Mouse (Mus musculus) liver, adult 2 months (tissue): ENCODE measurements at regions not wholly inside any gene's neighbourhood (a gene's known extent, or its start where the extent isn't known, plus 50 kb on each side); places are given as distances from the start of the nearest gene placed in this dataset.

Experiments
- DNase-seq: peaks from one replicate; pipeline ENCODE4 v3.0.0-alpha.2; 2011; ENCODE audit warnings: low read depth, low spot score; ENCODE audit errors: extremely low read depth
- H3K27ac ChIP-seq: fragments of 200-500 bp; replicated peaks from 2 replicates; pipeline ENCODE4 v1.5.1; 2012; ENCODE audit warnings: low read depth, mild to moderate bottlenecking, control low read depth, inconsistent platforms, low read length; ENCODE audit not compliant: insufficient read depth
- H3K27me3 ChIP-seq: fragments of 200-500 bp; 2 replicates; pipeline ENCODE4 v1.6.1; 2012; ENCODE audit warnings: mild to moderate bottlenecking, moderate library complexity, low read length, inconsistent platforms; ENCODE audit not compliant: control insufficient read depth, insufficient read depth
- H3K36me3 ChIP-seq: fragments of 200-500 bp; 2 replicates; pipeline ENCODE4 v1.6.1; 2012; ENCODE audit warnings: low read length, inconsistent platforms; ENCODE audit not compliant: control insufficient read depth, insufficient read depth
- H3K4me1 ChIP-seq: fragments of 200-500 bp; 2 replicates; pipeline ENCODE4 v1.6.1; 2011; ENCODE audit warnings: low read length; ENCODE audit not compliant: control insufficient read depth, insufficient read depth
- H3K4me3 ChIP-seq: fragments of 200-500 bp; 2 replicates; pipeline ENCODE4 v1.5.1; 2011; ENCODE audit warnings: low read depth, mild to moderate bottlenecking, control low read depth, low read length, moderate library complexity; ENCODE audit not compliant: insufficient read depth
- H3K79me2 ChIP-seq: fragments of 200-500 bp; 2 replicates; pipeline ENCODE4 v1.6.1; 2012; ENCODE audit warnings: inconsistent platforms, mild to moderate bottlenecking, low read length, moderate library complexity; ENCODE audit not compliant: control insufficient read depth, insufficient read depth
- H3K9ac ChIP-seq: fragments of 200-500 bp; 2 replicates; pipeline ENCODE4 v1.6.1; 2012; ENCODE audit warnings: low read depth, mild to moderate bottlenecking, control low read depth, inconsistent platforms, low read length
- CTCF ChIP-seq: fragments of 200-500 bp; IDR thresholded peaks from 2 replicates; pipeline ENCODE4 v1.5.1; 2011; ENCODE audit warnings: low read depth, low read length, control low read depth
- POLR2A ChIP-seq: fragments of 200-500 bp; IDR thresholded peaks from 2 replicates; pipeline ENCODE4 v1.6.1; 2011; ENCODE audit warnings: low read length, control low read depth; ENCODE audit not compliant: insufficient read depth; ENCODE audit errors: extremely low read depth
- WGBS: fragments of 180-500 bp; shearing (Covaris S2); methylation state at CpG from one replicate; pipeline ENCODE4 v1.1.7; 2018; 5-methylcytosine and 5-hydroxymethylcytosine counted together

DNA sequence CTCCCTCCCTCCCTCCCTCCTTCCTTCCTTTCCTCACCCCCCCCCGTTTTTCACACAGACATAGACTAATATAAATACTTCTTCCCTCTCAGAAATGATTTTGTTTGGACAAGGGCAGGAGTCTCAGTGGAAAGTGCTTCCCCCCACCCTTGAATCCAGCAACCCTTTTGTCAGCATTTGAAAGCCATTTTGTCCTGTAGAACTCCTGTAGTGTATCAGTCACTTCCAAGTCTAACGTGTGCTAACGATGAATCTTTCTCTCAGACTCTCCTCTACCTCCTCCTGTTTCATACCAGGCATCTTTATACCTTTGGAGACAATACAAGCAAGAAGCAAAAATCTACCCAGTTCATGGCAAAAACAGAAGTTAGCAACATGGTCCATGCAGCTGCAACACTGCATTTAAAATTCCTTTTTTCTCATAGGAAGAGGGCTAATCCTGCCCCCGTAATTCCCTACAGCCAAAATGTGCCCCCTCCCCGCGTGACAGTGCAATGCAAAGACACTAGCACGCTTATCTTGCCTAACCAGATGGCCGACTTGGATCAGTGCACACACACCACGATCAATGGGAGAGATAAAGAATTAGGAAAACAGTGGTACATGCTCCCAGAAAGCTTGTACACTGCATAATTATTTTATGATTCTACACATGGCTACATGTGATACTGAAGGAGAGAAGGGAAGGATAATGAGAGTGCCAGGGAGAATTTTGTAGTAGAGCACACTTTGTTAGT, 180.7 kb upstream of the Otx2 start:
- 35% methylated on average over 9 of the region's 9 CpGs for WGBS
- no peak for DNase-seq

DNA sequence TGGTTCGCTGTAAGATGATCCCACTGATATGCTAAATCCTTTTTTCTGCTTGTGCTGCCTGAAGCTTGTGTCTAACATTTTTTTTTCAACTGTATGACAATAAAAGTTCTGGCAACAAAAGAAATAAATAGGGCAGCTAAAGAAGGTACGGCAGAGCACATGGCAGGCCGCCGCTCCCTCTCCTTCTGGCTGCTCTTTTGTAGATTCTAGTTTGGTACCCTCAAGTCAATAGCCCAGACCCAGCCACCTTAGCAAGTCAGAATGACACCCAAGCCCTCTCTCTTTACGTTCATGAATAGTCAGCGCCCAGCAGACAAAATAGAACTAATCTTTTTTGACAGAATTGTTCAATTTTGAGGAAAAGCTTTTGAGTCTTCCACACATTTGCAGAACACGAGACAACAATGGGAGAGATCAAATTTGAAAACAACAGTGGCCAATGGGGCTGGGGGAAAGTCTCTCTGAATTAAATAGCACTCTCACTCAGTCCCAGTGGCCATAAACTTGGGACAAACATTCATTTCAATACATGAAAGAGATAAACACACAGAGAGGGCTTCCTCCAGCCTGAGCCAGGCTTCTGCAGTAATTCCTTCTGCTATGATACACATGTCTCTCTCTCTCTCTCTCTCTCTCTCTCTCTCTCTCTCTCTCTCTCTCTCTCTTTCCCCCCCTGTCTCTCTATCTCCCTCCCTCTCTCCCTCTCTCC, 180.0 kb upstream of the Otx2 start:
- Histone ChIP-seq H3K36me3 (no peaks in the 10 kb centered on the region), H3K4me3 (no peak overlapping the region), H3K27ac (no peak overlapping the region), H3K27me3 (no peaks in the 10 kb centered on the region), H3K4me1 (no peaks in the 10 kb centered on the region), H3K79me2 (no peaks in the 10 kb centered on the region), H3K9ac (no peak overlapping the region)
- 61% methylated on average over 7 of the region's 7 CpGs for WGBS
- no peak for TF ChIP-seq CTCF
- no peak for TF ChIP-seq POLR2A
- DNase-seq = no peak

More for the DNA sequence above, 180.7 kb upstream of the Otx2 start:
- TF ChIP-seq CTCF (no peak), POLR2A (no peak)
- Histone ChIP-seq H3K36me3 (no peaks in the 10 kb centered on the region), H3K27ac (no peak overlapping the region), H3K9ac (no peak overlapping the region), H3K79me2 (no peaks in the 10 kb centered on the region), H3K4me1 (no peaks in the 10 kb centered on the region), H3K4me3 (no peak overlapping the region), H3K27me3 (no peaks in the 10 kb centered on the region)

DNA sequence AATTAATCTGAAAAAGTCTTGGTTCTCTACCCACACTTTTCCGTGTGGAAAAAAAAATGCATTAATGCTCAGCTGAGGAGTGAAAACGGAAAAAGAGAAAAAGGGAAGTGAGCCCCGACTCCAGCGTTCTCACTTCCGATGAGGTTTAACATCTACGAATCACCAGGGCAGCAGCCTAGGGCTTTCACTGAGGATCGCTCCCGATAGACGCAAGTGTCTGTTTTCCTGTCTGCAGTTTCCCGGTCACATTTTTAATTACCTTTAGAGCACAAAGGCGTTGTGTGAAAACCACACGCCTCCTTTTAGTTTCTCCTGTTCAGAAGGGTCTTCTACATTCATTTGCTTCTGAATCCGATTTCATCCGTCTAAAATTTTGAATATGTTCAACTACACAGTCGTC, 179.2 kb upstream of the Otx2 start:
- Histone ChIP-seq H3K79me2 (no peaks in the 10 kb centered on the region), H3K4me1 (no peaks in the 10 kb centered on the region), H3K4me3 (no peak overlapping the region), H3K36me3 (no peaks in the 10 kb centered on the region), H3K27me3 (no peaks in the 10 kb centered on the region), H3K9ac (no peak overlapping the region), H3K27ac (no peak overlapping the region)
- 26% methylated on average over 15 of the region's 15 CpGs for WGBS
- no peak for DNase-seq
- TF ChIP-seq CTCF (no peak), POLR2A (no peak)

DNA sequence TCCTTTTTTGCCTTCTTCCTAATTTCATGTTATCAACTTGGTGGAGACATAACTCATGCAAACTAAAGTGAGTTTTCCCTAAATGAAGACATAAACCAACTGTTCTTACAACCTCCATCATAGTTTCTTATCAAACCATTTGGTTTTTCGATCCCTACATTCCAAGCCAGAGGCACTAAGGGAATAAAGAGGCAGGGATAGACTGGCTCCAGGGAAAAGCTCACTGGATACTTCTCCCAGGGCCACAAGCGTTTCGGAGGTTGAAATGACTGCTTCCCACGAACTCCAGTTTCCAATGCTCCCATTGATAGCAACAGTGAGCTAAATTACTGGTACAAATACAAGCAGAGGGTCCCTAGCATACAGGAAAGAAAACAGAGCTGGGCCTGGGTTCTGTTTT, 178.4 kb upstream of the Otx2 start:
- Histone ChIP-seq H3K4me3 (no peak overlapping the region), H3K27me3 (no peaks in the 10 kb centered on the region), H3K9ac (no peak overlapping the region), H3K36me3 (no peaks in the 10 kb centered on the region), H3K79me2 (no peaks in the 10 kb centered on the region), H3K4me1 (no peaks in the 10 kb centered on the region), H3K27ac (no peak overlapping the region)
- no peak for DNase-seq
- TF ChIP-seq POLR2A = no peak
- no peak for TF ChIP-seq CTCF
- WGBS = 58% methylated on average over 4 of the region's 4 CpGs

DNA sequence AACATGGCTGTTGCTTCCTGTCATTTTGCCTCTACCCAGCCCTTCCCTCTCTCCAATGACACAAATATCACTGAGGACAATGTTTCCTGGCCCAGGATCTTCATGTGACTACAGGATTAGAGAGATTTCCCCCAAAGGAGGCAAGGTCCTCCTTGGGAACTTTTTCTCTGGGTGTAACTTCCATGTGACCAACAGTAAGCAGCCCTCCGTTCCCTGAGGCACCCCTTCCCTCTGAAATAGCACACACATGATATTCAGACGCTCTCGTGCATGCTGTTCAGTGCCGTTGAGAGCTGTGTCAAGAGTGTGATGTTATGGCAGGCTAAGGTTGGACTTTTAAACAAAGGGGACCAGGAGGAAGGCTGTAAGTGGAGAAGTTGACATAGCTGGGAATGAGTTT, 169.2 kb upstream of the Otx2 start:
- no peak overlapping the region for H3K9ac ChIP-seq
- H3K27me3 ChIP-seq = 0 out of 2 replicates have a peak, but pooled peaks cover 4% of the 10 kb centered on the region
- WGBS = 85% methylated on average over 4 of the region's 4 CpGs
- TF ChIP-seq POLR2A = no peak
- TF ChIP-seq CTCF = no peak
- no peak overlapping the region for H3K4me3 ChIP-seq
- no peaks in the 10 kb centered on the region for H3K79me2 ChIP-seq
- no peaks in the 10 kb centered on the region for H3K4me1 ChIP-seq
- no peaks in the 10 kb centered on the region for H3K36me3 ChIP-seq
- H3K27ac ChIP-seq = no peak overlapping the region
- DNase-seq = no peak

DNA sequence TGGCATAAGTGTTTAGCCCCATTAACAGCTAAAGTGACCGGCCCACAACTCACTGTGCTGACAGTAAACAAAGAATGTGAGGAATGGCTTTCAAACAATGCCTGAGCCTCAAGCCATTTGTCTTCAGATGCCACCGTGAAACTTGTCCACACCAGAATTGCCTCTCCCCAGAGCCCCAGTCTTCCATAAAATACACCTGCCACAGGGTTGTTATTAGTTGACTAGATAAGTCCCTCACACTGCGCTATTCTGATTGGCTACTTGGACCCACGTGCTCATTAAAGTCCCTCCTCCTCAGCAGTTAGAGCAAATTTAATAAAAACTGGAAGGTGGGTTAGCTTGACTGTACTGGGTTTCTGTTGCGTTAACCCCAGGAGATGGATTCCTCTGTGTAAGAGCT, 167.7 kb upstream of the Otx2 start:
- Histone ChIP-seq H3K27me3 (0 out of 2 replicates have a peak, but pooled peaks cover 4% of the 10 kb centered on the region), H3K9ac (no peak overlapping the region), H3K27ac (no peak overlapping the region), H3K36me3 (no peaks in the 10 kb centered on the region), H3K79me2 (no peaks in the 10 kb centered on the region), H3K4me3 (no peak overlapping the region), H3K4me1 (no peaks in the 10 kb centered on the region)
- 53% methylated on average over 5 of the region's 5 CpGs for WGBS
- TF ChIP-seq POLR2A = no peak
- no peak for DNase-seq
